Mouse (Mus musculus): ENCODE data around the gene Rpl29.

Rpl29 gene

DNA sequence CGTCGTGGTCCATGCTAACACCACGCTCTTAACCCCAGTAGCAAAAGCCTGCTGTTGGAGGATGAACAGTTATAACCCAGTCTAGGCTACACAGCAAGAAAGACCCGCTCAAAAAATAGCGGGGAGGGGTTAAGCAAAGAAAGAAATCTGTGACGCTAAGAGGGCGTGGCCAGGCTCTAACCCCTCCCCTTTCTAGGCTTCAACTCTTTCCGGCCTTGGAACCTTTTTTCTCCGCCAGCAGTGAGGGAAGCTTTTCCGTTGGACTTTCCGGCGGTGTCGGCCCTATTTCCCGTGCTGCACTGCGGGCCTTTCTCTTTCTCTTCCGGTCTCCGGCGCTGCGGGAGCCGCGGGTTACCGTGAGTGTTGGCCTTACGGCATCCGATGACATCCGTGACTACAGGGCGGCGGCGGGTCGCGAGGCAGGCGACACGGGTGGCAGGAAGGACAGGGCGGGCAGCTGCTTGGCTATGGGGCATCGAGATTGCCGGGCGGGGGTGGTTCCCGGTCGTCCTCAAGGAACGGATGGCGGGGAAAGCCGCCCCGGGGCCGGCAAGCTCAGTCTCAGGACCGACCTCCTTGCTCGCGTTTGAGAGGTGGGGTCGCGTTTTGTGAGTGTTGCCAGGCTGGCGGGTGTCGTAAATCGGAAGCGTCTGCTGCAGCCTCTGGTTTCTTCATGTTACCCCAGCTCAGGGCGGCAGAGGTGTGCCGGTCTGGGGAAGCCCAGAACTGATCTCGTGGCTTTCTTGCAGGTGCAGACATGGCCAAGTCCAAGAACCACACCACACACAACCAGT, at the start of gene Rpl29:
Gene Rpl29, plus strand, starts transcription at position 234 of the 794 bp plus-strand sequence.
- DNase-seq (ENCODE audit: low spot score in 2 of 2) = peak; percentile 92 to 95

DNA sequence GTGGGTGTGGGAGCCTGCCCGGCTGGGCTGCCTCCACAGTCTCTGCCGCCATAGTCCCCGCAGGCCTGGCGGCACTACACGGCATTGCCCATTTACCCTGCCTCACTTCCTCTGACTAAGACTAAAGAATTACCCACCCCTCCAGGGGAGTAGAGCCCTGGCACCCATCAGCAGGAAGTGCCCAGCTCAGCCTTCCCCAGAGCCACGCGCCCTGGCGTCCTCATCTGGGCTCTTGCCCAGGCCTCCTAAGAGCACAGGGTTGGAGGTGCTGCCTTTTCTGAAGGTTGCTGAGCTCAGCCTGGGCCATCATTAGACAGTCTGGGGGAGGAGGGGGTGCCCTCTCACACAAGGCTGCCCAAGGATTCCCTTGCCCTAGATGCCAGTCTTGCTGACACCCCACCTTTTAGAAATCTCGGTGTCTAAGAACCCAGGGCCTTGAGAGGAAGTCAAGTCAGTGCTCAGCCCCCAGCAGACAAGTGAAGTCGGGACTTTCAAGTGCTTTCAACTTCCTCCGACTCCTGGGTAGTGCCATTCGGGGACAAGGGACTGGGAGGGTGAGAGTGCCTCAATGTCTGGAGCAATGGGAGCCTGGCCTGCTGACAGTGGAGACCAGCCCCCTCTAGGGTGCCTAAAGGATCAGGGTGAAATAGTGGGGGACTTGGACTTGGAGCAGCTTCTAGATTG, 42.9 kb upstream of the Rpl29 start:
- peak; percentile 20 to 23 for DNase-seq (ENCODE audit: low spot score in 2 of 2)

DNA sequence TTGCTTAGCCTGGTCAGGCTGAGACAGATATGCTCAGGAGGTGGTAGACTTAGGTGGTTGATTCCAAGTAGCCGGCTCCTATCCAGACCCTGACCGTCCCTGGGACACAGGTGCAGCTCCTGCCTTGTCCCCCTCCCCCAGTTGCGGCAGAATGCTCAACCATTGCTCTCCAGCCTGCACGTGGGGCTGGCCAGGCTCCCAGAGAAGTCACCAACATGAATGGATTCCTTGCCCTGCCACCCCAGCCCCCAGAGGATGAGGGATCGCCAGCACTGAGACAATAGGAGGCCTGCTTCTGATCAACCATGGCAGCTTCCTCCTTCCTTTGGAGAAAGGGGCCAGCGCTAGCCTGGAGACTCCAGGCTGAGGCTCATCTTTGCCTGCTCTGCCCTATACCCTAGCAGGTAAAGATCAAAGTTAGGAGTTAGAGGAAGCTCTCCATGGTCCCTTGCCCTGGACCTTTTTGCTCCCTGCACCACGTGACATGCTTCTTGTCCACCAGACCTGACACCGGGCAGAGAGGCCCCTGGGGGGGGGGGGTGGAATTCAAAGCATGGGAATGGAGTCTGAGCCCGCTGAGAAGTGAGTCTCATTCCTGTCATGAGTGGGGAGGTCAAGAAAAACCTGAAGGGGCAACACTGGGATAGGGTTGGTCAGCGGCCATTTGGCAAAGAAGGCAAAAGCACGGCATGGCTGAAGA, 36.3 kb upstream of the Rpl29 start:
- DNase-seq (ENCODE audit: low spot score in 2 of 2) = no peak

DNA sequence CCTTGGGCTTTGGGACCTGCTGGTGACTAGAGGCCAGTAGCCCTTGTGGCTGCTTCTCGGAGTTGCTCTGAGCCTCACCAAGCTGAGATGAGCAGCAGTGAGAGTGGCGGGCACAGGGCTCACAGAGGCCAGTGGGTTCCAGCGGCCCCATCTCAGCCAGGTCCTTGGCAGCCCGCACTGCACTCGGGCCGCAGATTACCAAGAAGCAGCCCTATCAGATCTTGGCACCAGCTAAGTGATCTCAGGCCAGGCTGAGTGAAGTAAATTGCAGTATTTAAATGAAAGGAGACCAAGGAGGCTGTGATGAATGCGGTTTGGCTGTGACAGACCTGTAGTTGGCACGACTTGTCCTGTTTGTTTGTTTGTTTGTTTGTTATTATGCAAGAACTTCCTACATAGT, 35.7 kb upstream of the Rpl29 start:
- DNase-seq (ENCODE audit: low spot score in 2 of 2) = no peak

DNA sequence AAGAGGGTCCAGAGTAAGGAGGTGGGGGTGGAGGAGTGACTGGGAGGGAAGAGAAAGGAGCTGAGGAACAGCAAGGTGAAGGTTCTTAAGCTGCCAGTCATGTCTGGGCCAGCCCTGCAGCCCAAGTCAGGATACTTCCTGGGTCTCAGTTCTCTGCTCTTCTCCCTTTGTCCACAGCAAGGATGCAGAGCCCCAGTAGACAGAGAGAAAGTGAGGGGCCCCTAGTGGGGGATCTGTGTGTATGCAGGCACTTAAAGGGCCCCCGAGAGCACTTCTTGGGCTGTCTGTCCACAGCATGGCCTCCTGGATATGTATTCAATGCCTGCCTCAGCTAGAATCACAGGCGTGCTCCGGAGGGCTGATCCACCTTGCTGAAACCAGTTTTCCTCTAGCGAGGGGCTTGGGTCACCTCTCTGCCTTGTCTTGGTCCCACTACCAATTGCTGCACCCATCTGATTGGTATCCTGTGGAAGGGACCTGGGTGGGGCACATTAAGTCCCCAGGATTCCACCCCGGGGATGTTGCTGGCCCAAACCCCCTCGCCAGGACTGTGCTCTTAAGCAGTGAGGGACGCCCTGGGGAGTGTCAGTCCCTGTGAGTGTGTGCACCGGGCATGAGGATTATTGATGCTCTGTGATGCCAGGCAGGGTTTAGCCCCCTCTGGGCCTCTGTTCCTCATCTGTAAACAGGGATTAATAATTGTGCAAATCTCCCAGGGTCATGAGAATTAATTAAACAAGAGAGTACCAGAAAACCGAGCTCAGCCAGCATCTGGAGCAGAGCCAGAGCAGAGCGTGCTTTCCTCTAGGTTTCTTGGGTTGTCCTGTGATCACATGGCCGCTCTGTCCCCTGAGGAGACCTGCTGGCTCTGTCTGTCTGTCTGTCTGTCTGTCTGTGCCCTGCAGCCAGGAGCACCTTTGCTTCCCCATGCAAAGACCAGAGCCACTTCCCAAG, 34.3 kb upstream of the Rpl29 start:
- DNase-seq (ENCODE audit: low spot score in 2 of 2) = peak in 1 of 2 experiments; percentile 24

DNA sequence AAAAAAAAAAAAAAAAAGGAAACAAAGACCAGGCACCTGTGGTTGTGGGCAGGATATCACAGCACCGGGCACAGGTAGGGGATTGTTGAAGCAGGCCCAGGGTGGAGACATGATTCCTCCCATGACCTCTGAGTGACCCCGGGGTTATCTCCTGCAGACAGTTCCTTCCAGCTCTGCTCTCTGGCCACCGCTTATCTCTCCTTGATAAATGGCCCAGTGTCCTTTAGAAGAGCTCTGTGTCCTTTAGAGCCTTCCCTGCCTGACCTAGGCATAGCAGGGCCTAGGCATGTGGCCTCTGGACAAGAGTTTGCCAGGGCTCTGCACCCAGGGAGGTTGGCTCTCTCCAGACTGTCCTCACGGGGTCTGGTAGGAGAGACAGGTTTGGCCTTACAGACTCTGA, 31.5 kb upstream of the Rpl29 start:
- DNase-seq (ENCODE audit: low spot score in 2 of 2) = no peak

DNA sequence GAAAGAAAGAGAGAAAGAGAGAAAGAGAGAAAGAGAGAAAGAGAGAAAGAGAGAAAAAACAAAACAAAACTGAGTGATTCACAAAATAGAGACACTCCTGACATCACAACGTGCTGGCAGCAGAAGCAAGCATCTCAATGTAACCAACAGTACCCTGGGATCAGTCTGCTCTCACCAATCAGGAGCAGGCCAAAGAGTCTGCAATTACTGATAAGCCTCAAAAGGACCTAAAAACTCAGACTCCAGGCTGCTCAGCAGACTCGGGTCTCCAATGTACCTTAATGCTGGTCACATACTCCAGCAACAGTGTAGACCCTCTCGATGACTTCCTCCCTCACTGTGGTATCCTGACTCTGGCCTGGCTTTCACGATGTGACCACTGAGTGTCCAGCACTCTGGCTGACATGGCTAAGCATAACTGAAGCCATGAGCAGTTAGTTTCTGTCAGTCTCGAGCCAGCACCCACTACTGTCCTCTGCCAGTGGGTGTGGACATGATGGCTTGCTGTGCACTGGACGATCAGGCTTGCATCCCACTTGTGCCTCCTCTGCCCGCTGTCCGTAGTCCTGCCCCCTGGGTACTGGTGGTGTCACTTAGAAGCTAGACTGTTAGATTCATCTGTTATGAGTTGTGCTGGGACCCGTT, 30.5 kb upstream of the Rpl29 start:
- no peak for DNase-seq (ENCODE audit: low spot score in 2 of 2)

DNA sequence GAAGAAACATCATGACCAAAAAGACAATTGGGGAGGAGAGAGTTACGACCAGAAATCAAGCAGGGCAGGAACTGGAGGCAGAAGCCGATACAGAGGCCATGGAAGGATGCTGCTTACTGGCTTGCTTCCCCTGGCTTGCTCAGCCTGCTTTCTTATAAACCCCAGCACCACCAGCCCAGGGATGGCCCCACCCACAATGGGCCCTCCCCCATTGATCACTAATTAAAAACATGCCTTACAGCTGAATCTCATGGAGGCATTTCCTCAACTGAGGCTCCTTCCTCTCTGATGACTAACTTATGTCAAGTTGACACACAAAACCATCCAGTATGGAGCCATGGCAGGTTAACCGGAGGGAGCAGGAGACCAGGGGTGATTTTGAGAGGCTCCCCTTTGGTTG, 29.4 kb upstream of the Rpl29 start:
- no peak for DNase-seq (ENCODE audit: low spot score in 2 of 2)

DNA sequence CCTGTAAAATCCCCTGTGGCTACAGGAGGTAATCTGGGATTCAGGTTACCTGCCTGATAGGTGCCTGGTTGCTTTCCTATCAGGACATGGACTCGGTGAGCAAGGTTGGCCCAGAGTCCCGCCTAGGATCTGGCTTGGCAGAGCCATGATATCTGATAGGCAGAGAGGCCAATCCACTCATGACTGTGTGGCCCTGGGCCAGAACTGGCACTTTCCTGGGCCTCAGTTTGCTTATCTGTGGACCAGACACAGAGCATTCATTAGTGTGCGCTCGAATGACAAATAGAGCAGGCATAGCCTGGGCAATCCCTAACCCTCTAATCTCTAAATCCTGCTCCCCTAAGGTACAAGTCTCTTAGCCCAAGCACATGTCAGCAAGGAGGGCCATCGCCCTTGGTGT, 27.1 kb upstream of the Rpl29 start:
- no peak for DNase-seq (ENCODE audit: low spot score in 2 of 2)

DNA sequence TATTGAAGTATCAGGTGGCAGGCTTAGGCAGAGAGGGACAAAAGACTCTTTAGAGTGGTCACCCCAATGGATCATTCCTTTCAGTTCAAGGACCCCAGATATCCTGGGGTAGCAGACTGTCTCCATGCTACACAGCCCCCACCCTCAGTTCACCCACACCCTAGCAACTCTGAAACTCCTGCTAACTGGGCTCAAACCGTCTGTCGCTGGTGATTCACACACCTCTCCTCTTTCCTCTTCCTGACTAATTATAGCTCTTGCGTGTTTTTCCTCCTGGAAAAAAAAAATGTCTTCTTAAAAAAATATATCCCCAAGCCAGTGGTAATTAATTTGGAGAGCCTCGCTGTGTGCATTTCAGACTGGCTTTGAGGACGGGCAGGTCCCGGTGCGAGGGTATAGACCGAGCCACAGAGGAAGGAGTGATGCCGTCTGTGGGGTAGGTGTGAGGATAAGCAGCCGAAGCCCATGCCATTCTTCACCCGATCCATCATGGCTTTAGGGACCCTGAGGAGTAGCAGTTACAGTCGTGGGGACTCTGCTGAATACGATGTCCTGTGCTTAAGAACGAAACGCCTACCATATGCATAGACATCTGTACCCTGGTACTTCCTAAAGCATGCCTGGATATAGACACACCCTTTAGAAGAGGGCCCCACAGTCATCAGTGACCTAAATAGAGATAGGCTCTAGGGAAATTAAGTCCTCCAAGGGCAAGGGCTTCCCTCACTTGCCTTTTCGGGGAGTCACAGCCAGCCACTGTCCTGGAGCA, 26.5 kb upstream of the Rpl29 start:
- no peak for DNase-seq (ENCODE audit: low spot score in 2 of 2)

DNA sequence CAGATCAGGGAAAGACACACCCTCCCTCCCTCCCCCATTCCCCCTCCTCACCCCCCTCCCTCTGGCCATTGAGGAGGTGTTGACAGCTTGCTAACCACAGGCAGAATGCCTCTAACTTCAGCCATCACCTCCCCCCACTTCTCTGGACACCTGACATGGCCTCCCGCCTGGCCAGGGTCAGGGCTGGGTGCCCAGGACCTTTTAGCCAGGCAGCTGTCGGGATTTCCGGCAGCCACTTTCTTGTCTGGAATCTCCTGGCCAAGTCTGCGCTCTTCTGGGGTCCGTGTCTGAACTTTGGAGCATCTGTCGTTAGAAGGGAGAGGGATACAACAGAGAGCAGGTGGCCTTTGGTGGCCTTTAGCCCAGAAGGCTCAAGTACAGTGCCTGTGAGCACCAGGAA, 24.0 kb upstream of the Rpl29 start:
- DNase-seq (ENCODE audit: low spot score in 2 of 2) = no peak

DNA sequence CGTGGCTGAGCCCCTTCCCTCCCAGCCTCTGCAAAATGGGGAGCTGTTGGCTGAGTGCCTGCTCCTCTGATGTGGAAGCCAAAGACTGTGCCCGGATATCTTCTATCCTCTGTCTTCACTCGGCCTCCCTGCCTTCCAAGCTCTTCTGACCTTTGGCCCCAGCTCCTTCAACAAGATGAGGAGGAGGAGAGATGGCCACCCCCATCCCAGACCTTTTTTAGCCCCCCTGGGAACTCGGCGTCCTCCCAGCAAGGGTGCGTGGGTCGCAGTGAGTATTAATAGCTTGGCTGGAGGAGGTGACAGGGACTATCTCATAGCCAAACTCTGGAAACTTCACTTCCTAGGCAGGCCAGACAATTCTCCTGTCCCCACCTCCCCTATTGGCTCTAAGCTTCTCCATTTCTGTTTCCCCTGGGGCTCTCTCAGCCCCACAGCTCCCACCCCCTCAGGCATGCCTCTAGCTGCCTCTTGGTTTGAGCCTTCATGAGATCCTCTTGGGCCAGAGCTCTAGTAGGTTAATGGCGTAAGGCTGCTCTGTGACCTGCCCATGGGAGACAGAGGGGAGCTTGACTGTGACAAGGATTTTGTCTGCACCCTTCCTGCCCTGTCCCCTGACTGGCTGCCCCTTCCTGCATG, 22.7 kb upstream of the Rpl29 start:
- no peak for DNase-seq (ENCODE audit: low spot score in 2 of 2)

DNA sequence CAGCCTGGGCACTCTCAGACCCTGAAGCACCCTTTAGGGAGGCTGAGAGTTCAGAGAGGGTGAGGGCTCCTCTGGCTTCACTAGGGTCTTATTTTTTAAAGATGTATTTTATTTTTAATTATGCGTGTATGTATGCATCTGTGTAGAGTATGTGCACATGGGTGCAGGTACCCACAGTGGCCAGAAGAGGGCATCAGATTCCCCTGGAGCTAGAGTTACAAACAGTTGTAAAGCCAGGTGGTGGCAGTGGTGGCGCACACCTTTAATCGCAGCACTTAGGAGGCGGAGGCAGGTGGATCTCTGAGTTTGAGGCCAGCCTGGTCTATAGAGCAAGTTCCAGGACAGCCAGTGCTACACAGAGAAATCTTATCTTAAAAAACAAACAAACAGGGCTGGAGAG, 20.2 kb upstream of the Rpl29 start:
- DNase-seq (ENCODE audit: low spot score in 2 of 2) = no peak

DNA sequence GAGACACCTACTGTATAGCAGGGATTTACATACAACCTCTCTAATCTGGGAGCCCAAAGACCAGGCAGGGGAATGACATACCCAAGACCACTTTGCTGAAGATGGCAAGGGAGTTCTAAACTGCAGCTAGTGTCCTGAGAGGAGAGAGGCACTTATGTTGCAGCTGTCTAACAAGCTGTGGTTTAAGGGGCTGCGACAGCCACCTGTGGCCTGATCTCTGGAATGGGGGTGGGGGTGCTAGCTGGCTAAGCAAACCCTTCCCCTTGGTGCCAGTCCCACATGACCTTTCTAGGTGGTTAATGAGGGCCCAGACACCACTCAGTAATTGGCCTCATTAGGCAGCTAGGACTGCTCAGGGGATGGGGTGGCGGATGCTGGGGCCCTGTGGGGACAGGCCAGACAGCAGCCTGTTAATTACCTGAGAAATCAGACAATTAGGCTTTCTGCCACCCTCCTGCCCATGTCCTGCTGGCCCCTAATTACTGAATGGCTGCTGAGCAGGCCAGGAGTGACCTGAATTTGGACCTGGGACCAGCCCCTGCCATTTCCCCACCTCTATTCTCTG, 19.1 kb upstream of the Rpl29 start:
- DNase-seq (ENCODE audit: low spot score in 2 of 2) = no peak

DNA sequence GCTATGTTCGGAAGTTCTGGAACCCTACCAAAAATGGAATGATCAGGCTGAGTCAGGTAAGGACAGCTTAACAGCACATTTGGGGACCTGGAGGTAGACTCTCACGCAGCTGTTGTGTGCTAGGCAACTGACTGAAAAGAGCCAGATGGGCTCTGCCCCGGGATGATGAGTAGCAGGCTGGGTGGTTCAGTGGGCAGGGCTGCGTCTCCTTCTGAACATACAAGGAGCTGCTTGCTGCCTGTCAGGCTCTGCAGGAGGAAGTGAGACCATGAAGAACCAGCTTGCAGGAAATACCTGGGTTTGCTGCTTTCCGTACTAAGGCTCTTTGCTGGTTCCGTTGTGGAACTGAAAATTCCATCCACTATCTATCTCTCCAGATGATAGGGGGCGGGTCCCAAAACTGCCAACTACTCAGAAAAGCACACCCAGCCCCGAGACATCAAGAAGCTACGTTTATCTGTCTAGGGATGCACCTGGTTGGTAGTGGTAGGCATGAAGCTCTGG, 18.1 kb upstream of the Rpl29 start:
- peak in 1 of 2 experiments; percentile 23 for DNase-seq (ENCODE audit: low spot score in 2 of 2)

DNA sequence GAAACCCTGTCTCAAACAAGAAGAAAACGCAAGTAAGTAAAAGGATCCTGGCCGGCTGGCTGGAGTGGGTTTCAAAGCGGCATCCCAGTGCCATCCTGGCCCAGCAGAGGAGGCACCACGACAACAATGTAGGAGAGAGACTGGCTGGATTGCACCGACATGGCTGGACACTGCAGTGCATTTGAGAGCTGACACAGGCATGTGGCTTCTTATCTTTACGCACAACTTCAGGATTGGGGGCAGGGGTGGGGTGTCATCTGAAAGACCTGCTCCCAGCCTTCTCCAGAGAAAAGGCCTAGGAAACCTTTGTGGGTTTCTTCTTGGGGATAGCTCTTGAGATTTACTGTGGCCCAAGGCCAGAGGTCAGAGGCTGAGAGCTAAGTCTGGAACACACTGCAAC, 17.5 kb upstream of the Rpl29 start:
- no peak for DNase-seq (ENCODE audit: low spot score in 2 of 2)

DNA sequence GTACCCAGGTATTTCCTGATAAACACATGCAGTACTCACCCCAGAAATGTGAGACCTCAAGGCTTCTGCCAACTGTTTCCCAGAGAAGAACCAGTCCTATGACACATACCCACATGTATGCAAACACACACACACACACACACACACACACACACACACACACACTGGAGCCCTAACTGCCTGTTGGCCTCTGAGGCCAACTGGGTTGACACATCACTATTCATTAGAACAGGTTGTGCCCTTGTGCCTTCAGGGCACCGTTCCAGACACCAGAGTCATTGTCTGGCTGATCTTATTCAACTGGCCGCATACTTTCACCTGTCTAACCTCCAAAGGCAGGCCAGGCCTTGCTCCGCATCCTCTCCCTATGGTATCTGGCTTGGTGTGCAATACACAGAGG, 17.0 kb upstream of the Rpl29 start:
- DNase-seq (ENCODE audit: low spot score in 2 of 2) = no peak

DNA sequence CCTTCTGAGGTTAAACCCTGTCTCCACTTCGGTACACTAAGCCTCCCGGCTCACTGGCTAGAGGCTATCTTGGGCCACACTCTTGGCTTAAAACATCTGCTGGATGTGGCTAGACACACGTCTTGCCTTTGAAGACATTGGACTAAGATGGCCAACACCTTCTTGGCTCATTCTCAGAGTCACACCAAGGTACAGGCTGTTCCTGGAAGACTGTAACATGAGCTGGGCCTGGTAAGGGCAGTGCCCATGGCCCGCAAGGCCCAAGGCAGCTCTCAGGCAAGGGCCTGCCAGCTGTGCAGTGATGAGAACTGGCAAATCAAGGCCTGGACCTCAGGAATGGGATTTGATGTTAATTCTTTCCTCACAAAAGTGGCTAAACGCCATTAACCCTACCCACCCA, 15.6 kb upstream of the Rpl29 start:
- no peak for DNase-seq (ENCODE audit: low spot score in 2 of 2)

DNA sequence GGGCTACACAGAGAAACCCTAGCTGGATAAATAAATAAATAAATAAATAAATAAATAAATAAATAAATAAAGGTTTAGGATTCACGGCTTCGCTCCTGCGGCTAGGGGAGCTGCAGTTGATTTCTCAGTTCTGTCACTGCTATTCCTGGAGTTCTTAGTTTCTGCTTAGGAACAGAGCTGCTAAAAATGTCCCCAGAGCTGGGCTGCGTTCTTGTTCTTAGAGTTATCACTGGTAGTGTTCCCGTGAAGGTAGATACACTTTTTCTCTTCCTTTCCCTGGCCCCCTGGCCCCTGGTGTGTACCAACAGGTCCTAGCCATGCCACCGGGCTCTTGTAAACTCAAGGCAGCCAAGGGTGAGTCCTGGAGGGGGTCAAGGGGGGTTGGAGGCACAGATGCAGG, 12.4 kb upstream of the Rpl29 start:
- DNase-seq (ENCODE audit: low spot score in 2 of 2) = no peak
